Mouse (Mus musculus) C2C12 (cell line): ENCODE measurements around the gene Dach1.

Experiments
- CTCF ChIP-seq: IDR thresholded peaks from one replicate; pipeline ENCODE4 v1.5.1; 2011; ENCODE audit not compliant: control insufficient read depth, insufficient read depth, insufficient read length
- MAX ChIP-seq: IDR thresholded peaks from one replicate; pipeline ENCODE4 v1.6.1; 2011; ENCODE audit warnings: mild to moderate bottlenecking, control low read depth
- MYOG ChIP-seq: IDR thresholded peaks from one replicate; pipeline ENCODE4 v1.6.1; 2011; ENCODE audit not compliant: control insufficient read depth, insufficient read length; ENCODE audit errors: extremely low read depth
- USF1 ChIP-seq: IDR thresholded peaks from one replicate; pipeline ENCODE4 v1.6.1; 2011; ENCODE audit warnings: low read depth, mild to moderate bottlenecking, control low read depth, moderate library complexity

DNA sequence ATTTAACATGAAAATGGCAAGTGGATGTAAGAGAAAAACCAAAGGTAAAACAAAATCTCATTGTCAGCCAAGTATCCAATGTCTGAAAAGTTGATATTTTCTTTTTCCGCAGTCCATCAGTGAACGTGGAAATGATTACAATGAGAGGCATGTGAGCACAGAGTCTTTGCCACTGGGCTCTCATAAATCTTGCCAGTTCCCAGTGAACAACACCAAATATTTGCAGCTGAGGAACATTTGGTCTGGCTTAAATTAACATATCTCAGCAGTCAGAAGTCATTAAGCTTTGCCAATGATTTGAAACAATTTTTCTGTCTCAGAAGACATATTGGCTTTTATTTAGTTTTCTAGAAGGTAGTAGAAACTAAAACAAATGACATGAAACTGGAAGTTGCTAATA is 298.6 kb downstream of the Dach1 start:
- TF ChIP-seq CTCF (no peak), MAX (no peak), USF1 (no peak), MYOG (no peak)
